Mouse (Mus musculus) thymus, adult 2 months (tissue): ENCODE measurements at regions not wholly inside any gene's neighbourhood (a gene's known extent, or its start where the extent isn't known, plus 50 kb on each side); places are given as distances from the start of the nearest gene placed in this dataset.

Experiments used
- CTCF ChIP-seq: fragments of 200-500 bp; IDR thresholded peaks from 2 replicates; pipeline ENCODE4 v1.5.1; 2012; ENCODE audit warnings: mild to moderate bottlenecking, control low read depth, low read length, moderate library complexity, borderline replicate concordance; ENCODE audit not compliant: control insufficient read depth, poor library complexity, insufficient read depth; ENCODE audit errors: extremely low read depth
- POLR2A ChIP-seq: fragments of 200-500 bp; IDR thresholded peaks from 2 replicates; pipeline ENCODE4 v1.6.1; 2012; ENCODE audit warnings: mild to moderate bottlenecking, low read length, control low read depth, moderate library complexity; ENCODE audit not compliant: control insufficient read depth, poor library complexity, insufficient read depth; ENCODE audit errors: extremely low read depth

DNA sequence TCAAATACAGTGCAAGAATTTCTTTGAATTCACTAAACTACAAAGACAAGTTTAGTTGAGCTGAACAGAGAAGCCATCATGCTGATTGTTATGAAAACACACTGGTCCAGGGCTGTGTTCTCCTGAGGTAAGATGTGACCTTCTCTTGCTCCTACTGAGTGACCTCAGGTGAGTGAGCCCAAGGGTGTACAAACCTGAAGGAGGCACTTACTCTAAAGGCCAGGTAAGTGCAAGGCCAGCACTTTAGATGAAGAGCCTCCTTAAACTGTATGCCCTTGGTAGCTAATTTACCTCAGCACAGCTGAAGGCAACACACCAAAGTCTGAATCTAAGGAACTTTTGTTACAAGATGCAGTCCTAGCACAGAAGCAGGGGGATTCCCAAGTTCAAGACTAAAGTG is 128.7 kb upstream of the Lef1 start:
- TF ChIP-seq CTCF (no peak), POLR2A (no peak)
